Mouse (Mus musculus) heart, postnatal 36 days (tissue): ENCODE data around the gene D430041D05Rik. TPM values are rescaled to one million over a fixed set of nuclear protein-coding genes. Genes with fewer than 3 reads are reported as not detected.

ENCODE experiments used
- DNase-seq, 2 experiments: peaks; one replicate each; pipeline ENCODE4 v3.0.0; 2021 to 2022
- intact Hi-C: fragments of 180-260 bp; cut with DNase I; formaldehyde crosslinking; loops from one replicate; pipeline ENCODE4 v1.15.1; 2025
- total RNA-seq, 2 experiments: library from RNA; stranded (reverse); gene quantifications; 2 replicates each; pipeline ENCODE4 v1.2.3; 2021

D430041D05Rik gene
- total RNA-seq, 2 experiments from 2014 or later: 0.03 TPM; not detected in 1

DNA sequence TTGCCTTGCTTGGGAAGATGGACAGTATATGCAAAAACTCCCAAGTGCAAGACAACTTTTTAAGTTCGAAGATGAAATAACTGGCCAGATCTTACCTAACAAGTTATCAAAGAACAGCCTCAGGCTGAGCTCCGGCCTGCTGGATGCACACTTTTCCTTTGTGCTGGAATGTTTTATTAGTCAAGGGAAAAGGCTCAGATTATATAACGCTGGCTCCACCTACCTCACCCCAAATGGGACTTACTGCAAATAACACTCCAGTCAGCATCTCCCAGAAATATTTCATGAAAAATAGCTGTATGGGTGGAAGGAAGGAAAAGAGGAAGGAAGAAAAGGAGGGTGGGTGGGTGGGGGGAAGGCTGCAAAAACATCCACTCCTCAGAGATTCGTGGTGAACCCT, 54.3 kb downstream of the D430041D05Rik start:
- DNase-seq: no peak
- intact Hi-C loops: no loop called here

DNA sequence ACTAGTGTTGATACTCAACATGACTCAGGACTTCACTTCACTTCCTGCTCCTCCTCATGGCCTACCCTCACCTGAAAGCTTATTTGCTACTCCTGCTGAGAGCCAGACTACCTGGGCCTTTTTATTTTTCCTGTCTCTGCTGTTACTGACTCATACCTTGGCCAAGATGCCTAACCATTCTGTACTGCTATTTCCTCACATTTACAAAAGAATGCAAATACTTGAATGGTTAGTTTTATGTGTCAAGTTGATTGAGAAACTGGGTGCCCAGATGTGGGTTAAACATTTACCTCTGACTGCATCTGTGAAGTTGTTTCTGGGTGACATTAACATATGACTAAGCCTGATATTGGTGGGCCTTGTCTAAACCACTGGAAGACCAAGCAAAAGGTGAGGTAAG, 56.7 kb downstream of the D430041D05Rik start:
- intact Hi-C loops: no loop called here
- no peak for DNase-seq

DNA sequence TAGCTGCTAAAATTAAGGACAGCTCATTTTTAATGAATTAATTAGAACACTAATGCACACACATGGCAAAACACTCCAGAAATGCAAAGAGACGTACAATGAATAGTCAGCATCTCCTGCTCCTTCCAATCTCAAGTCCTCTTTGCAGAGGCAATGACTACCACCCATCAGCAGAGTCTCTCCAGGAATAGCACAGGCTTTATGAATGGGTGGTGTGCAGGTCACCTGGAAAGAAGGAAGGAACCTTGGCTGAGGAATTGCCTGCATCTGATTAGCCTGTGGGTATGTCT, 58.7 kb downstream of the D430041D05Rik start:
- DNase-seq: no peak
- intact Hi-C loops: no loop called here

DNA sequence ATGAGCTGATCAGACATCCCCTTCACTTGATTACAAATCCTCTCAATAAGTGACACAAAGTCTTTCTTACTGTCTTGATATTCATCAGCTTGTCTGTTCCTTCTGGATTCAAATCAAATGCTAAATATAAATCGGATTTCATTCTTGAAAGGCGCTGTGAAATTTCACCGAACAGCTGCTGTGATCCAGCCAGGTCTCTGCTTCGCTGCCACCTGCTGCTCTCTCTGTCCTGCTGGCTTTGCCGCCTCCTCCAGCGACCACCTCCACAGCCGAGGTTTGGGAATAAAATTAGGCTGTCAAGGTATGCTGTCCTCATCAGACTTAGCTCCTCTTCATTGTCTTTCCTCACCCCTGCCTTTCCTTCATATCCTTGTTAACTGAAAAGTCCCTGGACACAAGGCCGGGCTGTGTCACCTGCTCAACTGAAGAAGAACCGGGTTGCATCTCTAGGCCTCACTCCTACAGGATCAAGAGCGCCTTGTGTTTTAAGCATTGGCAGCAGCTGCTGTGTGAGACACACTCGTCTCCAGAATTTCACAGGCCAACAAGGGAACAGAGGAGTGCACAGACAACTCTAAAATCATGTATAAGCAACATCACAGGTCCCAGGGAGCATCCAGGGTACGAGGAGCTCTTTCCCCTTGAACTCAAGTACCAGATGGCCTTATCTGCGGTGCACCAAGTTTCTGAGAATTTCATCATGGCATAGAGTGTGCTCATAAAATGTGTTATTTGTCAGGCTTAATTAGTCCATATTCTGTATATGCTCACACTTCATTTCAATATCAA, 59.2 kb downstream of the D430041D05Rik start:
- intact Hi-C loops: no loop called here
- DNase-seq: no peak

DNA sequence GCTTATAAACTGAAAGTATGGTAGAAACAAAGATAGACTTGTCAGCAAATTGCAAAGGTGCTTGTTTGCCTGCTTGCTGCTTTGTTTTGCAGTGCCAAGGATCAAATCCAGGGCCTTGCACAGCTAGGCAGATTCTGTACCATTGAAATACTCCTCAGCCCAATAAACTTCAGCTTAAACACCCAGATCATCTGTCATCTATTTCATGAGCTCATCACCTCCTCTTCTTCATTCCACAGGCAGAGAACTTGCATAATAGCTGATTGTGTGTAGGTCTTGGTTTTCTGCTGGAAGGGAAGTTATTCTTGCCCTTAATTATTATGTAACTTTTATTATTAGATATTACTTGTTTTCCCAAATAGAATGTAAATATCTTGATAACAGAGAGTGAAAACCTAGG, 73.2 kb downstream of the D430041D05Rik start:
- intact Hi-C loops: no loop called here
- no peak for DNase-seq

DNA sequence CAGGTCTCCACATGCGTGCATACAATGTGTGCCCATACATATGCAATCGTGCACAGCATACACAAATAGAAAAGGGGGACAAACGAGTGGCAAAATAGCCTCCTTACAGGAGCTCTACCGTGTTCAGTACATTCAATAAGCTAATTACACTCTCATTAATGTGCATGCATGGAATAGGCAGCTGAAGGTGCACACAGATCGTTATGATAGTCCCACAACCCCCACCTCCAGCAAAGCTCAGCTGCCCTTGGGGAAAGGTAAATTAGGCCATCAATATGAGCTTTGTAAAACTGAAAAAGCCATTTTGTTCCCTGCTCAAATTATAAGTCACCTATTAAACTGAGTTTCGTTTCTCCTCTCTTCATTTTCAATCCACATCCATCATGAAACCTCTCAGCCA, 75.0 kb downstream of the D430041D05Rik start:
- intact Hi-C loops: no loop called here

DNA sequence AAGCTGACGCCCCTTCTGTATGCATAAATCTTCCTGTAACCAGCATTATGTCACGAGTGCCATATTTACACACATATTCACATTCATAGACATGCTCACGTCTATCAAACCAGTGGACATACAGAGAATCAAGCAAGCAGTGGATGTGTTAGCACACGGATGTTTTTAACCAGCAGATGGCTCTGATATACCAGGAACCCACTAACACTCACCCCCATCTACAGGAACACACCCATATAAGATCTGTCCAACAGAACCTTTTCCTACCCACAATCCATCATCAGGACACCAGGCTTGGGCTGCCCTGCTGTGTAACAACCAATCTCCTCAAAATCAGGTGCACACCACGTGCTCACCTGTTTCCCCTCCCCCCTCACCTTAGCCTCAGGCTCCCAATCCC, 76.9 kb downstream of the D430041D05Rik start:
- intact Hi-C loops: no loop called here
- DNase-seq: no peak

More for the DNA sequence above, 75.0 kb downstream of the D430041D05Rik start:
- DNase-seq: no peak

DNA sequence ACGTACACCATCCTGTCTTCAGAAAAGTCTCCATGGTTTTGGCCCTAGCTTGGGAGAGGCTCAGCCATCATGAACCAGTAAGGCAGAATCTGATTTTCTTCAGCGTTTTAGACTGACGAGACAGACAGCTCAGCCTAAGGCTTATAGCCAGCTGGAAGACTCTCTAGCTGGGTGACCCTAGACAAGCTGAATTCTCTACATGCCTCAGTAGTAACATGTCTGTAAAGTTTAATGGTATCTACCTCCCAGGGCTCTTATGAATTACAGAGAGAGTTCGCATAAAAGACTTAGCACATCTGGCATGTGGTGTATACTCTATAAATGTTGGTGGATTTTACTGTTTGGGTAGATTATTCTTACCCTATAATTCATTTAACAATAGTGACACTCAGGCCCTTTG, 78.1 kb downstream of the D430041D05Rik start:
- no peak for DNase-seq
- intact Hi-C loops: no loop called here

DNA sequence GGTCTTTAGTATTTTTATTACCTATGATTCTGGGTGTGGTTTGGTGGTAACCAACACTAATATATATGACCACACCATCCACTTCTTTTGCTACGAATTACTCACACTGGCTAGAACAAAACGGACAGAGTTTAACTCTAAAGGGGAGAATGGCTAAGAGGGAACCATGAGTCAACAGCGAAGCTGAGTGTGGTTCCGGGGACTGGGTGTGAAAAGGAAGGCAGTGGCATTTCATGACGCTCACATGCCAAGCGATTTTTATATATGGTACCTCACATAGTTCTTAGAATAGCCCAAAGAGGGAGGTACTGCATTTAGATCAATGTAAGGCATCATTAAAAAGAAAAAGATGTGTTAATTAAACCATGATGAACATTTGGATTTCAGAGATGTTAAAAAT, 79.6 kb downstream of the D430041D05Rik start:
- DNase-seq: no peak
- intact Hi-C loops: no loop called here

DNA sequence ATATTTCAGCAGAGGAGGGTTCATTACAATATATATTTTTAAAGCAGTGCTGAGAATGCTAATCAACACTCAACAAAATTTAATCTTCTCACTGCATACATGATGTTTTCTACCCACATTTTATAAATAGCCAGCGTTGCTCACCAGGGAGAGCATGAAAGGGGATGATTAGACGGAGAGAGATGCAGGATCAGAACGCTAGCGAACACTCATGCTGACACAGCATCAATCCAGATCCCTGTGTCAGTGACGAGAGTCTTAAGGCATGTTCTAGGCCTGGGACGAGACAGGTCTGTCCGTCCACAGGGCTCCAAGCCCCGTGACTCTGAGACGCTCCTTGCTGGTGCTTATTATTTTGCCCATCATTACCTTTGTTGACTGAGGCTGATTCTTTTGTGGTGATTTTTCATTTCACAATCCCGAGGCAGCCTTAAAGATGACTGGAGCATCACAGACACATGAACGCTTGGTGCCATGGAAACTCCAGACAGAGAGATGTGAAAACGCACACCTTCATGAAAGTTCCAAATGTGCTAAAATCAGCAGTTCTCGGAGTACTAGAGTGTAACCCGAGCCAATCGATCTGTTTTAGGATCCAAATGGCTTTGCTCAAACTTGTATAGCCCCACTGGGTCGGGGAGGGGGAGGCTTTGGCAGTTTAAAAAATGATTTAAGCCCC, 83.6 kb downstream of the D430041D05Rik start:
- intact Hi-C loops: no loop called here
- no peak for DNase-seq

DNA sequence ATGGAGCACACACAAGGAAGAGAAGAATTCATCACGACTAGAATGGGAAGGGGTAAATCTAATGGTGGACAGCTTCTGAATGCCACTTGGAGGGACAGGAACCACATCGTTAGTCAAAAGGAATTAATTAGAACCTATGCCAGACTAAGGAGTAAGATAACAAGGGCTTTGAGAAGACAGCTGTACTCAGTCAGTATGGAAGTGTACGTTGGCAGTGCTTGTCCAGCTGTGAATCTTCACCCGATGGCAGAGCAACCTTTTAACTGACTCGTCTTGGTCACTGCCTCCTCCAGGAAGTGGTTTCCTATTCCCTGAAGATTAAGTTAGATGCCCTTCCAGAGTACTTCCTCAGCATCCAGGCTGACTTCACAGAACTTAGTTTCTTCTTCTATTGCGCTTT, 87.0 kb downstream of the D430041D05Rik start:
- intact Hi-C loops: no loop called here
- DNase-seq: no peak

DNA sequence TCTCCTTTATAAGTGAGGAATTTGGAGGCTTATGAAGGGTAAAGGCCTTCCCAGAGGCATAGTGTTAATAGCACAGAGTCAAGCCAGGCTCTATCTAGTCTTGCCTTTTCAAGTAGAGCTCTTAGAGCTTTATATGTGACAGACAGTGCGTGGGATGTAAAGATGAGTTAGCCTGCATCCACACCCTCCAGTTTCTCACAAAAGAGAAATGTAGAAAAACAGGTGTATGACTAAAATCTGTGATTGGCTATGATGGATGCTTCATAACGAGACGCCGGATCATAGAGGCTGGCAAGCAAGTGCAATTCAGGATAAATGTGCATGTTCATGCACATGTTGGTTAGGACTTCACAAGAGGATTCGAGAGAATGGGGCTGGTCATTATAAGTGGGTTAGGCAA, 87.5 kb downstream of the D430041D05Rik start:
- no peak for DNase-seq
- intact Hi-C loops: no loop called here

DNA sequence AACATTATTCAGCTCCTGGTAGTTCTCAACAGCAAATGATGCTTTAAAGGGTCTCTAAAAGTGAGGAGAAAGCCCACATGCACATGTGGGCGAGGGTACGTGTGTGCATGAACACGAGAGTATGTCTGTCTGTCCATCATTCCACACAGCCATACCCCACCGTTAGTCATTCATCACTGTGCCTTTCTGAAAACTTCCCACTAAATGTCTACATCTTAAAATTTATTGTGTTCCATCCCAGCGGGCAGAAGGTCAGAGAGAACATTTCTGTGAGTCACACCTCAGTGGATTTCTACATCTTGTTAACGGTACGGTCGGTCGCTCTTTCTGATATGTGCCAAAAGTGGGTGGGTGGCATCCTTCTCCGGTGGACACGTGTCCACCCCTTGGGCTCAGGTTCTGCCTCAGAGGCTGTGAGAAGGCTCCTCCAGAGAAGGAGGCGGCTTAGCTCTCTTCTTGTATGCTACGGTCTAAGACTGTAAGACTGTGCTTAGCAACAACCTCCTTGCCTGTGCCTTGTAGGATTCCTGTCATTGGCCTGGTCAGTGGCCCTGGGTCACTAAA, 90.7 kb downstream of the D430041D05Rik start:
- DNase-seq: no peak
- intact Hi-C loops: no loop called here

DNA sequence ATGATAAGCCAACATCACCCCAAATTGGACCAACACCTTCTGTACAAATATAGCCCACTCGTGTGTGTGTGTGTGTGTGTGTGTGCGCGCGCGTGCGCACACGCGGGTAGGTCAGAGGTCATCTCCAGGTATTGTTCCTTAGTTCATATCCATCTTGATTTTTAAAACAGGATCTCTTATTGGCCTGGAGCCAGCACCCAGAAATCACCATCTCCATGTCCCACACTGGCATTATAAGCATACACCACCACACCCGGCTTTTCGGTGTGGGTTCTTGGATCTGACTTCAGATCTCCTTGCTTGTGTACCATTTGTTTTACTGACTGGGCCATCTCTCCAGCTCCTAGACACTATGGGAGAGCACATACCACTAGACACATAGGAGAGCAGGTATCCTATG, 91.4 kb downstream of the D430041D05Rik start:
- intact Hi-C loops: no loop called here
- DNase-seq: no peak

DNA sequence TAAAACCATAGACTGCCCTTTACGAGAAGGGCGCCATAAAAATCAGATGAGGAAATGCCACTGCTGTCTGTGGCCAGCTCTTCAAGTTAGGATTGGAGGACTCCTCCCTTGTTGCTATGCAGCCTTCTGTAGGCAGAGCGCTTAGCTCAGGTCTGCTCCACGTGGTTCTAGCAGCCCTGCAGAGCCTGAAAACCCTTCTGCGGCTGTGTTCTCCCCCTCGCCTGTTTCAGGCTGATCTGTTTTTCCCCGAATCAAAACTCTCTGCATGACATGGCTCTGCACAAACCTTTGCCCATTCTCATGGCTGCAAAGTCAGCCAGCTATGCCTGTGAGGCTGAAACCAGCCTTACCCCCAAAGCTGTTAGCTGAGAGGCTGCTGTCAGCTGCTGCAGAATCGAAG, 91.9 kb downstream of the D430041D05Rik start:
- intact Hi-C loops: no loop called here
- DNase-seq: no peak

DNA sequence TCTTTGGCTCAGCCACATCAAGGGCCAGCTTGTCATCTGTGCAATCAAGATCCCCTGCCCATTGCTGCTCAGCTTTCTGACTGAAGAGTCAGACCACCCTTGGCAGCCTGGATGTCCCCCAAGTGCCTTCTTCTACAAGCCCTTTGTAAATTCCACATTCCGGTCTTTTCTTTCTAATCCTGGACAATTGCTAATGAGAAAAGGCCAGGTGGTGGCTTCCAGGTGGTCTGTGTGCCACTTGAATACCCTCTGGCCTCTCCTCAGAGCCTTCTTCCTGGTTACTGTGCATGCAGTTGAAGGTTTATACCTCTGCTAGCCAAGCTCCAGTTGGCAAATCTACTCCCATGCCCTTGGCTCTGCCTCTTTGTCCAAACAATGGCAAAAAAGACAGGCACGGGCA, 92.6 kb downstream of the D430041D05Rik start:
- no peak for DNase-seq
- intact Hi-C loops: no loop called here

DNA sequence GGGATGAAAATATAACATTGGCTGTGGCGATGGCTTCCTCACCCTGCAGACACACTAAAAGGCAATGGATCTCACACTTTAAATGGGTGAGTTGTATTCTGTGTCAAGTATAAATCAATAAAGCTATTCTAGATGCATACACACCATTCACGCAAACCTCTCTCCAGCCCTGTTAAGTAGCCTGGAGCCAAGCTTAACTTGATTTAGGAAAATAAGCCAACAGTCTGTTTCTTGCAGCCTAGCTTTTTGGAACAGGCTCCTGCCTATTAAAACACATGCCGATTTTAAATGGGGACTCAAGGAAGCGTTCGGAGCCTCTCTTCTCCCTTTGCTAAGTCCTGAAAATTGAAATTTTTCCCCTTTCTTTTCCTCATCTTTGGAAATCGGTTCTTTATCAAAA, 93.2 kb downstream of the D430041D05Rik start:
- DNase-seq: no peak
- intact Hi-C loops: no loop called here

DNA sequence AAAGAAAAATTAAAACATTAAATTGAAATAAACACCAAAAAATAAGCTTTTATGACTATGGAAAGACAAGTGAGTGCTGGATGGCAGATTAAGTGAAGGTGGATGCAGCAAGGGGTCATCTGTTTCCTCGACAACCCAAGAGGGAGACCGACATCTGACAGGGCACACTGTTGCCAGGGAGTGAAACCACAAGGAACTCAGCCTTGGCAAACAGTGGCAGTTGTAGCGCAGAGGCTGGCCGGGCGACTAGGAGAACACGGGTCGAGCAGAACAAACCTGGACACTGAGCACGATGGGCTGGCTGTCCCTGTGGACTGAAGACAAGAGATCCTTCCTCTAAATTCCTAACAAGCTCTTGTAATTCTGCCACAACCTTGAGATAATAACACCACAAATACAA, 94.3 kb downstream of the D430041D05Rik start:
- no peak for DNase-seq
- intact Hi-C loops: no loop called here

DNA sequence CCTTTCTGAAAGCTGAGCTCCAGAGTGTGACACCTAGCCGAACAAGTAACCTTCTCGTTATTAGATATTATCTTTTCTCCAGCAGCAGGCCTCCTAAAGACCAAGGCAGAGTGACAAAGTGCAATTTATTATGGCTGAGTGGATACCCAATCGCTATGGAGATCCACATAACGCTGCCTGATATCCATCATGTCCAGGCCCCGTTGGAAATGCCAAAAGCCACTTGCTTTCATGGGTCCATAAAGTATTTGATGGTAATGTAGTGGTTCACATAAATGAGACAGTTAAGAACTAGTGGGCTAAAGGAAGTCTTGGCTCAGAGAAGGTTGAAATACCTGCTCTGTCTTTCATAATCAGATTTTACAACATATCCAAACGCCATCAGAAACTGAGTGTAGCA, 97.6 kb downstream of the D430041D05Rik start:
- DNase-seq: no peak
- intact Hi-C loops: no loop called here

DNA sequence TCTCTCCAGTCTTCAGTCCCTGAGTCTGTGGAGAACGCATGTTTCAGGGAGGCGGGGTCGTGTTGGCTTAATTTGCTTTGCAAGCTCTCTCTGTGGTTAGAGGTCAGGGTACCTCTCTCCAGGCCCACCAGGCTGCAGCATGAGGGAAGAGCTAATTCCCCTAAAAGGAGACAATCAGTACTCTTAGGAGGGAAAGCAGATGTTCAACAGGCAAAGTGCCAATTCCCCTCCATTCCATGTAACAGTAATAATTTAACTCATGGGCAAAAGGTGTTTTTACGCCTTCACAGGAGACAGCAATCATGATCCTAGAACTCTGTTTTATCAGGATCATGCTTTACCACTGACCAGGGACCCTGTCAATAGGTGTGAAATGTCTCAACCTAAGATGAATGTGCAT, 103.7 kb downstream of the D430041D05Rik start:
- no peak for DNase-seq
- intact Hi-C loops: no loop called here

DNA sequence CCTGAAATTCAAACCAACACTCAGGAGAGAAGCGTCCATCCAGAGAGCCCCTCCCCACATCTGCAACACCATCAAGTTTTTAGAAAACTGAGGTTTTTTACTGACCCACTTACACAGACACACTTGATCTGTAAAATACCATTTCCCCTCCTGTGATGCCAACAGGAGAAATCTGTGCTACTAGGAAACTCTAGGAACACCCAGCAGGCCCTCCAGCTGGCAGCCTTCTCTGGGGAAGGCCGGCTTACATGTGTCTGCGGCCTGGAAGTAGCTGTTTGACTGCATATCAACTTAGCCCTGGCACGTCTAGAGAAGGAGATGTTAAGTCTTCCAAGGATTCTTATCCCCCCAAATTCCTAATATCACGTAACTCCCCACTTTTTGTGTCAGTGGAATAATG, 105.1 kb downstream of the D430041D05Rik start:
- intact Hi-C loops: no loop called here
- DNase-seq: no peak

DNA sequence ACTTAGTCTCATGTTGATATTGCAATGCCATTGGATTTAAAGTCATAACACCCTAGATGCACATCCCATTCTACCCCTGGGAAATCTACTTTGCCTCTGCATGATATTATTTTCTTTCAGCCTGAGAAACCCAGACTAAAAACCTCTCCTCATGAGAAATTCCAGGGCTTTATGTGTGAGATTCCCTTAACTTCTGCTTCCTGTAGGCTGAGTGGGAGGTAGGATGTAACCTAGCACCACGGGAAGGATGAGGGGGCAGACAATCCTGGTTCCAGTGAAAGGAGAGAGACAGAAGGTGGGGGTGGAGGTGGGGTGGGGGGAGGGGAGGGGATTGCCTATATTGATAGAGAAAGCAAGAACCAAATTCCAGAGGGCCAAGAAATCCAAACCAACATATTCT, 110.9 kb downstream of the D430041D05Rik start:
- intact Hi-C loops: no loop called here

More for the DNA sequence above, 110.9 kb downstream of the D430041D05Rik start:
- DNase-seq: no peak
